Mouse (Mus musculus) induced T-regulatory cell, adult 2 months (primary cell): Measurements from ENCODE around the gene Fscn3.
A peak's percentile ranks its signal among the peaks of the same experiment; 100 is the strongest.

Experiments
- DNase-seq: peaks from one replicate; pipeline ENCODE4 v3.0.0-alpha.2; 2012; ENCODE audit warnings: low read depth

Fscn3 gene

DNA sequence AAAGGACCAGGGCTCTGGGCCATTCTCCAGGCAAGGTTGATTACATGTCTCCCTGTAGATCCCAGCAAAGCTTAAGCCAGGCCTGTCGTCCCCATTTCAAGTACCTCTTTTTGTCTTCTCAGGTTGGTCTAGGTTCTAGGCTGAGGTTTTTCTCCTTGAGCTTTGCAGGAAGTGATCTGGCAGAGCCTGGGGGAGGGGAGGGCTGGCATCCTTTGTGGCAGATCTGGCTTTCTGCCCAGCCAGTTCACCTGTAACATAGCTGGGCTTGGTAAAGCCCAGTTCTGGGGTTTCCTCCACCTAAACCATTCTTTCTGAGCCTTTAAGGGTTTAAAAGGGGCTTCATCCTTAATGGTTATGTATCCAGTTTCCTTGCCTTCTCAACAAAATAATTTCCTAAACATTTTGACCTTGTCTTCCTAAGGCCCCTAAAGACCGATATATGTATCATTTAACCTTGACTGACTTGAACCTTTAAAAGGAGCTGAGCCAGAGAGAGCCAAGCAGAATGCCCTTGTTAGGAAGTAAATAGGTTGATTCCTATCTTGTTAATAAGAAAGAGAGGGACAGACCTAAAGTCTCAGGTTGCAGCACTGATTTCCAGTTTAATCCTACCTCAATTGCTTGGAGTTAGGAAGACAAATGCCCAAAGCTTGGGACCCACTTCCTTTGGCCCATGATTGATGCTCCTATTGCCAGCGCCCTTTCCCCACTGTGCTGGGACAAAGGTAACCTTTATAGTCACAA lies at the start of gene Fscn3:
Gene Fscn3, plus strand, starts transcription at position 694 of the 744 bp plus-strand sequence.
- DNase-seq, result peak; percentile 55

- DNase-seq, result no peak
Measured at GRCm38 (mm10) chr6:28381983-28382382, 45.6 kb upstream of the Fscn3 start.

- peak; percentile 51 for DNase-seq
Measured at GRCm38 (mm10) chr6:28385169-28385568, 42.4 kb upstream of the Fscn3 start.

- DNase-seq, result no peak
Measured at GRCm38 (mm10) chr6:28389038-28389437, 38.6 kb upstream of the Fscn3 start.

DNA sequence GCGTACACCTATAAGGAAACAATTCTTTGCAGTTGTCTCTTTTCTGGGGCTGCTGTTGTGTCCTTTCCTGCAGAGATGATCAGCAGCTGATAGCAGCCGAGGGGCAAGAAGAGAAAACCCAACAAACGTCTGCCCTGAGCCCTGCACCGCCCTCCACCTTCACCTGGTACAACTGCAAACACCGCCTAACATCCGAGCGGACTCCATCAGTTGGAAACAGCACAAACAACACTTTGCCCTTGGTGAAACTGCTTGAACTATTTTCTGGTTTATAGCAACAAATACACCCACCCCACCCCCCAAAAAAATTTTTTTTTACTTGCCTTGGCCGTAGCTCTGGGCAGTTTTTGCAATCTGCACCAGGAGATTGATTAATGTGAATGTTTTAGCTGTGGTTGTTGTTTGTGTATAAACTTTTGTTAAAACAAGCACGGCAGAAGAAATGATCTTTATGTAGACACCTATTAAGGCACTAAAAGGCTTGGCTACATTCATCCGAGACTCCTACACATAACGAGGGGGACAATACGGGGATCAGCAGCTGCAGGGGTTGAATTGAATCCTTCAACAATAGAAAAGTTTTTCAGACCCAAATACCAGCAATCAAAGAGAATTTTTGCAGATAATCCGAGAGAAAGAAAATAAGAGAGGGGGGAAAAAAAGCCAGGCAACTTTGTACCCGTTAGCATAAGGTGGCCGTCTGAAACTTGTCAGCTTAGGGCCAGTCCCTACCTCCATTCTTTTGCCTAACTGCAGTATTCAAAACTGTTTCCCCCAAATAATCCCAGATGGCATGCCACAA lies 31.3 kb upstream of the Fscn3 start:
- no peak for DNase-seq

DNA sequence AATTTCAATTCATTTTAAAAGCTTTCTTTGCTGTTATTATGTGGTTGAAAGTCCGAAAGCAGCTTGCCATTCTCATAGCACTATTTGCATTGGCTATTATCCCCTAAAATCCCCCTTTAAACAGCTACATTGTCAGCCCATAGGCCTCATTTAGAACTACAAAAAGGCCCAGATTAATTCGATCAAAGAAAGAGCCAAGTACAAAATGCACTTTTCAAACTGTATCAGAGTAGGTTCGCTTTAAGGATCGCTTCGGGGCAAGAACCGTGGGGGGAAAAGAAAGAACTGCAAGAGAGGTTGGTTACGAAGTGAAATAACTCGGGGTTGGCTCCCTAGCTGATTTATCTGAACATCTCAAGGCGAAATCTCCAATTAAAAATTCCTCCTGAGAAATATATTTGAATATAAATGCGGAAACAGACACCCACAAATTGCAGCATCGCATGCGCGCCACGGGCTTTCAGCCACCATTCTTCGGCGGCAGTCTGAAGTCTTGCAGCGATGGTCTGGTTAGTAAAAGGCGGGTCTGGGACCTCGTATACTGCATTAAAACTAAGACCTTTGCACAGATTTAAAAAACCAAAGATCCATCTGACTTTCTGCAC lies 30.6 kb upstream of the Fscn3 start:
- peak; percentile 42 for DNase-seq

DNA sequence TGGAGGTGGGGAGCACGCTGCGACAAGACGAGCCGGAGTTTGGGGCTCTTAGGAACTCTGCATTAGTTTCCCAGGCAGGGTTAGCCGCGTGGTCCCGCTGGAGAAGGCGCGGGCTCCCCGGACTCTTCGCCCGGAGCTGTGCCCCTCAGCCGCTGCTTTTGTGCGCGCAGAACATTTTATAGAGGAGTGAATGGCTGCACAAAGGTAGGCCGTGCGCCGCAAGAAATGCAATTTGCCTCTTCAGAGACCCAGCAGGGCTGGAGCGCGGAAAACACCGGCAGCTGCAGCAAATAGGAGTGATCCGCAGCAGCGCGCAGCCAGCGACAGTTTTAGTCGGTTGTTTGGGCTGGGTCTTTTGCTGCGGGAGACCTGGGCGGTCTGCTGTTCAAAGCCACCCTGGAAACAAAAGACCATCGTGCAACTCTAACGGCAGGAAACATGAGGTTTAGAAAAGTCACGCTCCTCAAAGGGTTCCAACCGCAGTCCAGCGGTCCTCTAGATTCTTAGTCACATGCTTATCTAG lies 29.8 kb upstream of the Fscn3 start, which contains the start of gene Zfp800:
Gene Zfp800, minus strand, starts transcription at position 325 of the 523 bp plus-strand sequence.
- peak; percentile 60 for DNase-seq

DNA sequence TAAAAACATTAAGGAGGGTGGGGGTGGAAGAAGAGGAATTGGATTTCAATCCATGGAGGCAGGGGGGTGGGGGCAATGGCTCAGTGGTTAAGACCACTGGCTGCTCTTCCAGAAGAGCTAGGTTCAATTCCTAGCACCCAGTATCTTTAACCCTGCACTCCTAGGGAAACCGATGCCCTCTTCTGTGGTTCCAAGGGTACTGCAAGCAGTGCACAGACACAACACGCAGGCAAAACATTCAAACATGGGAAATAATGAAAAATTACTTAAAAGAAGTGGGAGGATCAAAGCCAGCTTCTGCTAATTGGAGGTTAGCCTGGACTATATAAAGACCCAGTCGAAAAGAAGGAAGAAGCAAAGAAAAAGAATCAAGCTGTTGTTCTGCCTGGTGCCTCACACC lies 28.9 kb upstream of the Fscn3 start:
- peak; percentile 17 for DNase-seq

DNA sequence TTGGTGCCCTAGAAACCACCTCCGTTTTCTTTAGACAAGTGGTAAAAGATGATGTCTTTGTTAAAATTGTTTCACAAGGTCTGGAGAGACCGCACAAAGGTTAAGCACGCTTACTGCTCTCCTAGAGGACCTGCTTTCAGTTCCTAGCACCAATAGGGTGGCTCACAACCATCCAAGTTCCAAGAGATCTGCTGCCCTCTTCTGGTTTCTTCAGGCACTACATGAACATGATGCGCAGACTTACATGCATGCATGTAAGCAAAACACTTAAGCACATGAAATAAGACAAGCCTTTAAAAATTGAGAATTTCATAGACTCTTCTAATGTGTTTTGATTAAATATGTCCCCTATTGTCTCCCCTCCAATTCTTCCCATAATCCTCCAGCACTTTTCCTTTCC lies 27.8 kb upstream of the Fscn3 start:
- DNase-seq, result peak; percentile 60

GRCm38 (mm10) chr6:28410053-28410452 lies 17.5 kb upstream of the Fscn3 start:
- DNase-seq, result peak; percentile 64

- no peak for DNase-seq
Measured at GRCm38 (mm10) chr6:28411236-28411635, 16.4 kb upstream of the Fscn3 start.

DNA sequence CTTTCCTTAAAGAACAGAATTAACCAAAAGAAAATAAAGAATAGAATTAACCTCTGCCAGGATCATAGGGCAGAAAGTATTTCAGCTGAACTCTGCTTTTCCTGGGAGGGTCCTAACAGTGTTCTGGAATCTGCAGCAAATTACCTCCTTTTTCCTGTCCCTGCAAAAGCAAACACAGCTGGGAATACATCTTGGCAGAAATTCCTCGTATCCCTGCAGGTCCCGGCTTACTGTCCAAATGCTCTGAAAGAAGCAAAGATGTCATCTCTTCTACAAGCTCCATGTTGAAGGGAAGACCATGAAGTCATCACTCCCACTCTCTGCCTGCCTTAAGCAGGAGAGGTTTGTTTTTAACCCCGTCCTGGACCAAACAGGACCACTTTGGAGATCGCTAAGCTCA lies 10.6 kb upstream of the Fscn3 start:
- DNase-seq, result no peak

GRCm38 (mm10) chr6:28418449-28418848 lies 9.1 kb upstream of the Fscn3 start:
- no peak for DNase-seq

- no peak for DNase-seq
Measured at GRCm38 (mm10) chr6:28419673-28420072, 7.9 kb upstream of the Fscn3 start.

DNA sequence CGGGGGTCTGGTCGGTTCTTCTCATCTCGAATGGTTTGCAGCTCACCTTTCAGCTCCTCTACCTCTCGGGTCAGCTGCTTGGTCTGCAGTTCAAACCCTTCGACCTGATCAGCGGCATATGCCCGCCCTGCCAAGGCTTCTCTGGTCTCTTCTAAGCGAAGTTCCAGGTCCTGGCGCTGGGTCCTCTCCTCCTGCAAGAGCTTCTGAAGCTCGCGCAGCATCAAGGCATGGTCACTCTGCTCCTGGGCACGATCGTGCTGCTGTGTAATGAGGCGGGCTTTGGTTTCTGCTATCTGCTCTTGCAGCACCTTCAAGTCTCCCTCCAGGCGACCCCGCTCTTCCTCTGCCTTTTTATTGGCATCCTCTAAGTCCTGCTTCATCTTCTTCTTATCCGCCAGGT lies 7.2 kb upstream of the Fscn3 start:
- no peak for DNase-seq

- peak; percentile 47 for DNase-seq
Measured at GRCm38 (mm10) chr6:28420865-28421264, 6.7 kb upstream of the Fscn3 start.

- peak; percentile 98 for DNase-seq
Measured at GRCm38 (mm10) chr6:28421469-28422000, 6.1 kb upstream of the Fscn3 start.

GRCm38 (mm10) chr6:28422651-28423290 lies 4.8 kb upstream of the Fscn3 start:
- DNase-seq, result no peak

GRCm38 (mm10) chr6:28423313-28423712 lies 4.3 kb upstream of the Fscn3 start, which contains the start of gene Arf5:
Gene Arf5, plus strand, starts transcription at chr6:28423560.
- peak; percentile 94 for DNase-seq

DNA sequence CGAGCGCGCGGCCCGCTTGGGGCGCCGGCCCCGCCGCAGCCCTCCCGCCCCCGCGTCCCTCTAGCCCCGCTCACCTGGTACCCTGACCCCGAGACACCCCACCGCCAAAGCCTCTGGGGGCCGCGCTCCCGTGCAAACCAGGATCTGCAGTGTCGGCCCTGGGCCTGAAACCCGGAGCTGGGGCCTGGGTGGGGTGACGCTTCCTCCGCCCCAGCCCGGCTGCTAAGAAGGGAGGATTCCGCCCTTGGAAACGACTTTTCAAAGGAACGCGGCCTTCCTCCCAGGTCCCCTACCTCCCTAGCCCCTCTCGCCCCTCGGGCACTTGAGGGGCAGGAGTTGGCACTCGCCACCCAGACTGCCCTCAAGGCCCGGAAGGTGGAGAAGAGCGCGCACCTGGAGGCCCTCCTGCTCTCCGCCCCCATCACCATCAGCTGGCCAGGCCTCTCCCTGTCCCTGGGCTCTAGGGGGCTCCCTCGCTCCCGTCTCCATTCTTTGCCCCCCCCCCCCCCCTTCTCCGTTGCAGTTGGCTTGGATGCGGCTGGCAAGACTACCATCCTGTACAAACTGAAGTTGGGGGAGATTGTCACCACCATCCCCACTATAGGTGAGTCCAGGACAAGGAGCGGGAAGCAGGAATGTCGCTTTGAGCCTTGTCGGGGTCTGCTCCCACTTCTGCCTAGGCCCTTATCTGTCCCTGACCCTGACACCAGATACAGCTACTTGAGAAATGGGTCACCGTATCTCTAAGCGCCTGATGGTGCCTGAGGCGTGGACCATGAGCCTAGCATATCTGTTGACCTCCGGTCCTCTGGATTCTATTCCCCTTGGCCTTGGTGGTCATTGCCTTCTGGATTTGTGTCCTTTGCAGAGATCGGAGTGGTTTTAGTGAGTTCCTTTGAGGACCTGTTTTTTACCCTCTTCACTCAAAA lies 3.6 kb upstream of the Fscn3 start:
- peak; percentile 65 for DNase-seq

DNA sequence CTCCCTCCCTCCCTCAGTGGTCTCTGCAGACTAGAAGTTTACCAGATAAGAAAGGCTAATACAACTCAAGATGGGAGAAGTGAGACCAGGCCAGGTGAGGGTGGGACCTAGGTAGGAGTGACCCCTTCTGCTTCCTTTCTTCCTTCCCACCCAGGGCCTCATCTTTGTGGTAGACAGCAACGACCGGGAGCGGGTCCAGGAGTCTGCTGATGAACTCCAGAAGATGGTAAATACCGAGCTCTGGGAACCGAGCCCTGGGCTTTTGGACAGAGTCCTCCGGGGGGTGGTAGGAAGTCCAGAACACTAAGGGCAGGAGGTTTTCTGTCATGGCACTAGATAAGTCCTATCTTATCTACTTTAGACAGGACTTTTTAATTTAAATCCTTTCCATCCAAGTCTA lies 2.6 kb upstream of the Fscn3 start:
- no peak for DNase-seq
